Mouse (Mus musculus) cerebellum, adult (tissue): ENCODE data around the gene D16Ertd472e.

Experiments used
- ATAC-seq: cut with Nextera tagmentation; 2 replicates; pipeline ENCODE4 v1.9.2; 2017; ENCODE audit warnings: mild to moderate bottlenecking, moderate library complexity, mixed read lengths; ENCODE audit not compliant: insufficient number of reproducible peaks, low FRiP score, low TSS enrichment

D16Ertd472e gene

DNA sequence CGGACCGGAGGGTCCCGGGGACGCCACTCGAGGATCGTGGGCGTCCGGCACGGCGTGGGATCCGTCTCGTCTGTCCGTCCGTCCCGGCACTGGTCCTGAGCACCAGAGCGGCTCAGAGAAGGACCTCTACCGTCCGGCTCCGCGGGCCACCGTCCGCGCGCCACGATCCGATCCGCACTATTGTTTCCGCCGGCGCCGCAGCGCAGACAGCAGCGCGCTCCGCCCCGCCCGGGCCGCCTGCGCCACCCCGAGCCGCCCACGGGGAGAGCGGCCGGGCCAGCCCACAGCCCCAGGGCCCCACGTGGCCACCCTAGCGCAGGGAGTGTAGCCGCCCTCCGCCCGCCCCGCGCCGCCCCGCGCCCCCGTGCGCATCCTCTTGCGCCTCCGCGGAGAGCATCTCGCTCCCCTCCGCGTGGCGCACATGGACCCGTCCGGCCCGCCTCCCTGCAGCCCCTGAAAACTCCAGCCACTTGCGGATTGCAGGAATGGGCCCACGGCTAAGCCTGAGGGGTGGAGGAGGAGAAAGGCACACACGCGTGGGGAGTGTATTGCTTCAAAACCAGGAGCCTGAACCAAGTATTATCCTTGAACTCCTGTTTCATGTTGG lies at the start of gene D16Ertd472e:
TSS of gene D16Ertd472e (minus strand) at position 231 of the 607 bp plus-strand sequence.
- peak; percentile 64 for ATAC-seq

DNA sequence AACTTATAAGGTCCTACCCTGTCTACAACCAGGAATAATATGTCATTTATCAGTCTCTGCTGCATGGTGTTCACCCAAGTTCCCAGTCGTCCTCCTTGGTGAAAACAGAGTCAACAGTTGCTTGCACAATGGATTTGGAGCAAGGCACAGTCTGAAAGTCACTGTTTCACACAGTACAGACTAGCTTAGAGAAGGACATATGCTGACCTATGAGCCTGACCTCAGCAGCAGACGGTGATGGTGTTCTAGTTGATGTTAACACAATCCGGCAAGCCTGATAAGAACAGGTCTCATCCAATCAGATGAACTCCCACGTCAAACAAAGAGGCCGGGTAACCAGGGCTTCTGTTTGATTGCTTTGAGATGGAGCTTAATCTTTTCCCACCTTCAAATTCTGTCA lies 46.2 kb upstream of the D16Ertd472e start:
- ATAC-seq, result no peak

DNA sequence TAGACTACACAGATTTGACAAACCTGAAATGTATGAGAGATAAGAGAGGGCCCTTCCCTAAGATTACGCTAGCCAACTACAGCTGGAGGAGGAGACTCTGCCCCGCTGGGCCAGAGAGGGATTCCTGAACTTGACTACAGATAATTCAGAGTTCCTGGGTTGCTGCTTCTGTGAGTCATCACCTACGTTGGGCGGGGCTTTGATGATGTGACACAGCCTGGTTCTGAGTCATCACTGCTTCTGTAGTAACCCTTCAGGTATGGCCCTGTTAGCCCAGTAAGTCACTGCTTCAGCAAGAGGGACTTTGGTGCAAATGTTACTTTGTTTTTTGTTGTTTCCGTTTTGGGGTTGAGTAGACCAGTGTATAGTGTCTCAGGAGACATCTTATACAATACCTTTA lies 42.9 kb upstream of the D16Ertd472e start:
- no peak for ATAC-seq

DNA sequence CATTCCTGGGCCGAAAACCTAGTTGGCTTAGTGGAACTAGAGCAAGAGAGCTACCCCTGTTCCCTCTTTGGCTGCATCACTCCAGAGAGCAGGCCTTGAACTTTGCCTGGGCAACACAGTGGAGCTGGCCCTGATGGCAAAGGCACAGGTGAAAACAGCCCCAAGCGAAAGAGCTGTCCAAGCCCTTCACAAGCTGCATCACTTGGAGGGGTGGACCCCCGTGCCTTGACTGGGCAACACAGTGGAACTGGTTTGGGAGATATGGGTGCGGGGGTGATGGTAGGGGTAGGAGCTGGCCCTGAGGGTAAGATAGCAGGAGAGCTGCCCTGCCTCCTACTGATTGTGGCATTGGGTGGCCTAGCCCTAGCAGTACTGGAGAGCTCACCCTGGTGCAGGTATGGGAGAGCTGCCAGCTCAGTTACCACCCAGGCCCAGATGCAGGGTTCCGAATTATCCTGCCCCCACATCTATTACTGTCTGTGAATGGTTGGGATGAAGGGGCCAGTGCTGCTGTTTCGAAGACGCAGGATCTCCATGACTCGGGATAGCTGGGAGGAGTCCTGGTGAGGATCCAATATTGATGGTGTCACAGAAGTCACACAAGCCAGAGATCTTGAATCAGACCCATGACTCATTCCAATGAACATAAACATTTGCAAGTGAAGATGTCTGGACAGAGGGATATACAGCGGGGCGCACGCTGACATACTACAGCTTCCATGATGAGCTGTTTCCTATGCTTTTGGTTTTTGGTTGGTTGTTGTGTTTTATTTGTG lies 41.4 kb upstream of the D16Ertd472e start:
- no peak for ATAC-seq

DNA sequence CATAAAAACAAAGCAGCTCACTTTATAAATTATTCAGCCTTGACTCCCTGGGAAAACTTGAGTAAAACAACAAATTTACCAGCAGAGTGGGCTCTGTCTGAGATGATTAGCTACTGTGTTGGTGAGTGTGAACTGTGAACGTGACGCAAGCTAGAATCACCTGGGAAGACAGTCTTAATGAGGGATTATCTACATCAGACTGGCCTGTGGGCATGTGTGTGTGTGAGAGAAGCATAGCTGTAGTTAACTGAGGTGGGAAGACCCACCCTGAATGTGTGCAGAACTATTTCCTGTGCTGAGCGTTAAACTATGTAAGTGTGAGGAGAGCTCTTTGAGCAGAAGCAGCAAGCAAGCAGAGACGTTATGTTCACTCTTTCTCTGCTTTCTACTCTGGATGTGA lies 29.7 kb upstream of the D16Ertd472e start:
- no peak for ATAC-seq

DNA sequence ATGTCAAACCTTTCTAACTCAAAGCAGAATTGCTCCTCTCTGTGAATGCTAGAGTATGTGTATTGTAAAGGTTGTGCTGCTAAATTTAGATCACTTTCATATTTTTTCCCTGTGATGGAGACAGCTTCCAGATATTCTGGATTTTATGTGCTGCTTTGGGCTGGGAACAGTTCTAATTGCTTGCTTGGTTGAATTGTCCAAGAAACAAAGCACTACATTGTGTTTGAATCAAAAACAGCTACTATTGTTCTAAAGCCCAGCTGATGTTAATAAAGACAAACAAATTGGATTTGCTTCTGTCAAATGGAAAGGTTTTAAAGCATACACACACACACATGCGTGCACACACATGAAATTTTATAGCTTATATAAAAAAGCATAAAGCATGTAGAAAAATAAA lies 22.4 kb upstream of the D16Ertd472e start:
- ATAC-seq, result no peak

DNA sequence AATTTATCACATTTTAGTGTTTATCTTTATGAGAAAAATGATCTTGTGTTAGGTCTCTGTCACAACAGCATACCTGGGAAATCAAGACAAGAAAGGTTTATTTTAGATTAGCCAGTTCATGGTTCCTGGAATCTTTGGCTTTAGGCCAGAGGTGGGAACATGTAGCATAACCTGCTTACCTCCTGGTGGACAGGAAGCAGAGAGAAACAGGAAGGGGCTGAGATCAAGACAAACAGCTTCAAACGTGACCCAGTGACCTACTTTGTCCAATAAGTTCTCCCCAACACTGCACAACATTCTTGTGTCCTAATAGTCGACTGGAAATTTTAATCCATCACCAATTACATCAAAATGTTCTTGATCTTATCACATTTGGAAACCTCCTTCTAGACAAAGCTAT lies 19.9 kb upstream of the D16Ertd472e start:
- ATAC-seq, result no peak

DNA sequence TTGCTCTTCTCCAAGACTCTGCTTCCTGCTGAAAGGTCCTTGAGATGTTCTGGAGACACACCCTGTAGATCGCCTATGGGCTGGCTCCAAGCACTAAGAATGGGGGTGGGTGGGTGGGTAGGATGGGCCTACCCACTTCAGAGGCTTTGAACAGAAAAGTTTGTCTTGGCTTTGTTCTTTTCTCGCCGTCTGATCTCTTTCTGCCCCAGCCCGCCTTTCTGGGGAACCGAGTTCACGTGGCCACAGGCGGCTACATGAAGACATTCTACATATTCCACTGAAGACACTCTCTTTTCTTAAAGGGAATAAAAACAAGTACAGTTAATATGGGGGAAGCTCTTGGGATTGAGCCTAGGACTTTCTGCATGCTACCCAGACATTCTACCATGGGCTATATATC lies 19.3 kb upstream of the D16Ertd472e start:
- ATAC-seq, result no peak

DNA sequence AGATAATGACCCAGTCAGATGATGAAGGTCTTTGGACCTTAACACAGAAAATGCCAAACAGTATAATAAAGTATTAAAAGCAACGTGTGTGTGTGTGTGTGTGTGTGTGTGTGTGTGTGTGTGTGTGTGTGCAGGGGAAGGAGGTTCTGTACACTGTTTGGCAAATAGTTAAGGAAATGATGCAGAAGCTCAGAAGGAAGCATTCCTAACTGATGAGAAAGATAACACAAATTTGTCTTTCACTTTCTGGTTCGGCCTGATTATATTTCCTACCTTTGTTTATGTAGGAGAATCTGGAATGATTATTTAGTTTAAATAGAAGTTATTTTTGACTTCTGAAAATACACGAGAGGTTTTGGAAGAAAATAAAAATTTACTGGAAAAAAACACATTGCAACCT lies 17.6 kb upstream of the D16Ertd472e start:
- ATAC-seq, result no peak

DNA sequence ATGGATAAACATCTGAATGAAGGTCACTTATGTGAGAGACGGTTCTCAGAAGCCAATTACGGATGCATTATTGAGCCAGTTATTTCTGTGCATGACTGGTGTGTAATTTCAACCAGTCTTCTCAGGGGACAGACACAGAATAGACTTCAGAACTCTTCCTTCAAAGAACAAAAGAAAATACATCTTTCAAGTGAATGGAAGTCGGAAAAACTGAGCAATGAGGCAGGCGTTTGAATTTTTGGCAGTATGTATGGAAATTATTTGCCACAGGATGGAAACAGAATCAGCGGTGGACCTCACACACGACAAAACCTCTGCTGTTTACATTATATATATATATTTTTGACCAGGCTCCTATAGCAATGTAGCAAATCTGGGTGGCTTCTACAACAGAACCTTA lies 14.6 kb upstream of the D16Ertd472e start:
- ATAC-seq, result no peak

DNA sequence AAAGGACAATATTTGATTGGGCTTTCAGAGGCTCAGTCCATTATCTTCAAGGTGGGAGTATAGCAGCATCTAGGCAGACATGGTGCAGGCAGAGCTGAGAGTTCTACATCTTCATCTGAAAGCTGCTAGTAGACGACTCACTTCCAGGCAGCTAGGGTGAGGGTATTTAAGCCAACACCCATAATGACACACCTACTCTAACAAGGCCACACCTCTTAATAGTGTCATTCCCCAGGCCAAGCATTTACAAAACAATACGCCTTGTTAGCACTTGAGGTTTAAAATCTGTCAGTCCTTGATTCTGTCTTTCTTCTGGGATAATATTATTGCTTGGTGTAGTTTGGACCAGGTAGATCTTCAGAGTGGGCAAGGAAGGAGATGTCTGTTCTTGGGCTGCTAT lies 12.3 kb upstream of the D16Ertd472e start:
- no peak for ATAC-seq

DNA sequence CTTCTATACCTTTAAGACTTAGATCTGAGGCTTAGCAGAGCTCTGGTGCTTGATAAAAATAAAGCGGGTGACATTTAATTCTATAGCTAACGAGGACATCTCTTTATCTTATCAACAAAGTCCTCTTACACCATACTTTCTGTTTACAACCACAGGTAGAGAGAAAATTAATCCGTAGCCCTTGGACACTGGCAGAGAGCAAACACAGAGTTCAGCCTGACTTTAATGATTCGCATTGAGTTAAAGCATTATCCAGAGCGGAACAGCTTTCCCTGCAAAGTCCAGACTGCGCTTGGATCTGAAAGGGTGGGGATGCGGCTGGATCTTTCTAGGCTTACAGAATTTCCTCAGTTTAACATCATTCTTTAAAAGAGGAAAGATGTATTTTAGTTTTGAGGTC lies 10.1 kb upstream of the D16Ertd472e start:
- ATAC-seq, result no peak

DNA sequence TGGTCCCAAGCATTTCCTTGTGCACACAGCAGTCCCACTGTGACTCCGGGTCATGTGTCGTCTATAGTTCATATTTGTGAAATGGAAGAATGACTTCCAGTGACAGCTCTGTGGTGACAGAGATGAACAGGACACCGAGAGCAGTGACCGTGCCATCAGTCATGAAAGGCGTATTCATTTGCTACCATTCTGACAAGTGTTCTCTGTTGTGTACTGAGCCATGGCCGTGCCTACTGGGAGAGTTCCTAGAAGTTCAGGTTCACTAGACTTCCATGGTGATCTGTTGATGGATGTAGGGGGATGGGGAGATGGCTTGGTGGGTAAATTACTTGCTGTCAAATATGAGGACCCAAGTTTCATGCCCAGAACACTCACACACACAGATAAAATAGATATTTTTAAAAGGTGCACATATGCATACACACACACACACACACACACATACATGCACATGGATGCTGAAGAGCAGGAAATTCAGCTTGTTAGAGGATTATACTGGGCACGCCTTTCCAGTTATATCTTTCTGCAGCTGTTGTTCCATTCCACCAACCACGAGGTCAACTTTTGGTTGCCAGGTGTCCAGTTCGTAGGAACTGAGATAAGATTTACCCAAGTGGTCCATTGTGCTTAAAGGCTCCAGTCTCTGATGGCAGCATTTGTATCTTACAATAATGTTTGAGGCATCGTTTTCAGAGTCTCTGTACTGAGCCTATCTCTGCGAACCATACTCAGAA lies 9.3 kb upstream of the D16Ertd472e start:
- no peak for ATAC-seq

DNA sequence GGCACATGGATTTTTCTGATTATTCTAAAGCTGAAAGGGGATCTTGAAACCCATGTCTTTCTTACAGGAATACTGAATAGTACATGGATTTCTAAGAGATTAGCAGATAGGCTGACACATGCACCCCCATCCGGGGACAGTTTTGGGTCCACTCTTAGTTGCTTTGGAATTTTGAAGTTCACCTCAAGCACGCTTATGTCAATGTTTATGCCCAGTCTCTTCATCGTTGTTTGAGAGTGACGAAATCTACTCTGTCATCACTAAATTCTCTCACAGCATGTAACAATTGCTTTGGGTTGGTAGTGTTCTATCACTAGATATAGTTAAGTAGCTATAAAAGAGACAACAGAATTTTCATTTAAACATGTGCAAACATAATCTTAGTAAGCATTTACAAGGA lies 8.7 kb upstream of the D16Ertd472e start:
- no peak for ATAC-seq

DNA sequence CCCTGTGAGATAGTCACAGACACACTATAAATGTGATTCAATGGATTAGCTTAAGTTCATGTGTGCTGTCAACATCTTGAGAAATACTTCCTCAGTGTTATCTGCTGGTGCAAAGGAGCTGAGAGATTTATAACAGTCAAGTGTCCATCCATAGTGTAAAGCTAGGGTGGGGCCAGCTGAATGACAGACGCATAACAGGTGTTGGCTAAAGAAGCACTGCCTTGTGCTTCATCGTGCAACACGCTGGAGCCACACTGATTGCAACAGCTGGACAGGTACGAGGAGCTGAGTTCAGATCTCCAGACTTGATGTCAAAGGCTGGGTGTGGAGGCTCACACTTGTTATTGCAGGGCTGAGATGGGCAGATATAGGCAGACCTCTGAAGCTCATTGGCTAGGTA lies 7.5 kb upstream of the D16Ertd472e start:
- no peak for ATAC-seq

DNA sequence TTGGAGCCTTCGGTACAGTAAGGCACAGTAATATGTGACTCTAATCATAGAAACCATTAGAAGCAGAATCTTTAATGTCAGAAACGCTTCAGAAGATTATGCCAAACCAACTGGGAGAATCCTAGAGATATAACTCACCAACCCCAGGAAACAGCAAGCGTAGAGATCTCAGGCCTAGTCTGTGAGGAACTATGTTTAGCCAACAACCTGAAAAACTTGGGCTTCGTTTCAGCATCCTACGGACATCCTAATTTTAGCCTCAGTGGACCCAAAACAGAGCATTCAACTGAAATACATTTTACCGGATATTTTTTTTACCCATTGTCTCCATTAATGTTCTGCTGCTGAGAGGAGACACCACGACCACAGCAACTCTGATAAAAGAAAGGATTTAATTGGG lies 3.9 kb upstream of the D16Ertd472e start:
- ATAC-seq, result no peak

DNA sequence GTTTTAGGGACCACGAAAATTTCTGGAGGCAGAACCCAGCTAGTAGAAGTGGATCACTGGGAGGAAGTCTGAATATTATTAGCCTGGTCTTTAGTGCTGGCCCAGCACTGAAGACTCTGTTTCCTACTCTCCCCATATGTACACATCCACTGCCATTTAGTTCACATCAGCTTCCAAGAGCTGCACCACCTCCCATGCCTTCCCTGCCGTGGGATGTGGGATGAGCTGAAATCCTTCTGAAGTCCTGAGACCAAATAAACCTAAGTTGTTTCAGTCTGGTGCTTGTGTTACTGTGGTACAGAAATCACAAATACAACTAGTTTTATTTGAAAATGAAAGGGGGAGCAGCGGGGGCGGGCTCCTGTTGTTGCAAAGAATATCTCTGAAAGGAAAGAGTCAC lies 2.9 kb upstream of the D16Ertd472e start:
- no peak for ATAC-seq

DNA sequence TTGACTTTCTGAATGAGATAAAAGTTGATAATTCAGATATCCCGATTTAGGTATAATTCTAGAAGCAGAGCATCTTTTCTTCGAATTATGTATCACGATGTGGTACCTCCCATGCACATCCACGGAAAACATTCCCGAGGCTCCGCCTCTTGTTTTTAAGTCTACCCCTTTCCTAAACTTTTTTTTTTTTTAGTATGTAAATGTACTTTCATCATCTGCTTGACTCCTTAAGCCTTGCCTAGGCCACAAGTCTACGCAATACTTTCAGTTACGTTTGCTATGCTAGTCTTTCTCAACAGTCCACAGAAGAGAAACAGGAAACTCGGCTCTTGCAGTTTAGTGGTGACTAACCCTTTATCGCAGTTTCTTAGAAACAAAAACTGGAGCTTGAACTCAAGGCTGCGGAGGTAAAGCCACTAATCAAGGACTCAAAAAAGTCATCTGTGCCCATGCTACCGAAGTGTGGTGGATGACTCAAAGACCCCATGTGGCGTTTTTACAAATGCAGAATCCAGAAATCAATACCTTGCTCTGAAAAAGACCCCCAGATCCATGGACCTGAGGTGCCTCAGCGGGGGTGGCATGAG lies 670 bp upstream of the D16Ertd472e start:
- ATAC-seq, result no peak

DNA sequence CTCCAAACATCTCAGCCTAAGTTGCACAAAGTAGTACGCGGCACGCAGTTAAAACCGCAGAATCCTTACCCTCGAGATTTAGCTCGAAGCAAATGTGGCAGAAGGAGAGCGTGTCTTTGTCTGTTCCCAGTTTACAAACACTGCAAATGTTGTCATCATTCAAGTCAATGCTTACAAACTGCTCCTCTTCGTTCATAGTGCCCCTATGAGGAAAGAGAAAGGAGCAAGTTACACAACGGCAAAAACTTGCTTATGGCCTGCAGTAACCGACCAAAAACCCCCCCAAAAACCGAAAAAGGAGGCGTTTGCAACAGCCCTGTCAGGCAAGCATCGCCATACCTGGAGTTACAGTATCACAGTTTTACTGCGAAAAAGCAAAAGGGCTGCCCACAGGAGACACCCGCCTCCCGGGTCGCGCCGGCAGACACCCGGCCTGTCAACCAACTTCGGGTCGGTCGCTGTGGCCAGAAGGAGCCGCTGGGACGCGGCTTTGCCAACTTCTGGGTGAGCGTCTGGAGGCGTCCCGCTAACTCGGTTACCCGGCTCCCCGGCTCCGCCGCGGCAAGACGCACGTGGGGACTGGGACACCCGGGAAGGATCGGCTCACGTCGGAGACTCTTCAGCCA lies 543 bp downstream of the D16Ertd472e start:
- ATAC-seq, result no peak

DNA sequence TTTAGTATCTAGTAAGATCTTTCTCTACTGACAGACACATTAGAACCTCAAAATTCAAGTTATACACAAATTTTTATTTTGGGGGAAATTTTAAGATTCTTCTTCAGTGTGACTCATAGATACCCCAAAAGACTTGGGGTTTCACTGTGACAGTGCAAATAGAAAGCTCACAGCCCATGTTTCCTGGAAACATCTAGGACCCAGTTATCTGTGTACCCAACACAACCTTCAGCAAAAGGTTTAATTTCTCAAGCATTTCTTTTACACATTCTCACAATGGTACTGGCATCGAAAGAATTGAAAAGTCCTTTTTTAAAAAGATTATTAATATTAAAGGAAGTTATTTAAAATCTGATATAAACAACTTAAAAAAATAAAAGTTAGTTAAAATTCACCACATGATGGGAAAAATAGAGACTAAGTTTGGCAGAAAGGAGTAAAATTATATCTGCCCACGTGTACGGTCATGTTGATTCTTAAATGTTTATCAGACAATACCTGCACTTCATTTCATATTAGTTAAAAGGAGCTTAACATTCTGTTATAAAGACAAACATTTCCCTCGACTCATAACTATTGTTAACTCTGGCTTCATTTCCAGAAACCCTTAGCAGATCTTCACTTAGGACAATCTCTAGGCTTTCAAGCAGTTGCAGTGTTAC lies 1.2 kb downstream of the D16Ertd472e start:
- no peak for ATAC-seq
